Mouse (Mus musculus) olfactory bulb, adult 2 months (tissue): ENCODE data around the gene Ubr1.

Source experiments
- CTCF ChIP-seq: fragments of 200-500 bp; IDR thresholded peaks from 2 replicates; pipeline ENCODE4 v1.5.1; 2012; ENCODE audit warnings: low read depth, mild to moderate bottlenecking, low read length, moderate library complexity; ENCODE audit not compliant: insufficient read depth
- POLR2A ChIP-seq: fragments of 200-500 bp; IDR thresholded peaks from 2 replicates; pipeline ENCODE4 v1.6.1; 2012; ENCODE audit warnings: mild to moderate bottlenecking, low read depth, low read length, moderate library complexity; ENCODE audit not compliant: insufficient read depth

DNA sequence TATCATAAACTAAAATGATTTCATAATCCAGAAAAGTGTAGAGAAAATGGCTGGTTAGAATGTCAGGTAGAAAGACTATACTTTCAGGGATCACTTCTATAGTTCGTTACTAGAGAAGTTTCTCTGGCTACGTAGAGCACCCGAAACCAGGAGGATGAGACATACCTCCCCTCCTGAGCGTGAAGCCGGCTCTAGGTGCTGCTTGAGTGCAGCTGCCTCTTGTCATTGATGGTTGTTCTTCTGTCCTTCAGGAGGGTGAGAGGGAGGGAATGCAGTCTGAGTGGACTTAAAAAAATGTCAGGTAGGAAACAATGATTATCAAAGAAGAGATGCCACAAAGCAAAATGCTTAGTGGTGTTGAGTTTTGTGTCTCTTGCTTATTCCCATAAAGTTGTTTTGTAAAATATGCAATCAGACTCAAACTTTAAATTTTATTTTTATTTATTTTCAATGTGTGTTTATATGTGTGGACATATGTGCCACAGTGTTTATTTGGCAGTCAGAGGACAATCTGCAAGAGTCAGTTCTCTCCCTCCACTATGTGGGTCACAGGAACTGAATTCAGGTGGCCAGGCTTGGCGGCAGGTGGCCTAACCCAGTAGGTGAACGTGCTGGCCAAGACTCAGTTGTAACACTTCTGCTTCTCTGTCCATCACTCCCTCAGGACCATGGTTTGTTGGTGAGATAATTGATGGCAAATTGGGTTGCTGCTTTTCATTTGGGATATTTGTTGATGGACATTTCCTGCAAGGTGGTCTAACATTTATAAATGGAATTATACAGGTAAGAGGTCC is 33.7 kb upstream of the Ubr1 start:
- no peak for TF ChIP-seq POLR2A
- no peak for TF ChIP-seq CTCF
